In genomic region chr17:69265759-69266463, GRCm38 (mm10) we compare ENCODE assay signal across 14 mouse cellular contexts.
DNase-seq lines count a peak whose midpoint lies in the region; ATAC-seq lines count a peak whose summit lies in the region.
"Had no signal": no experiment of that assay in that cellular context is flagged by ENCODE, and none has a peak within 500 bp of the region (broad histone marks: within the 10 kb centered on the region; RNA-seq: fewer than 3 reads in every experiment).

No protein-coding gene starts in this region.

- H3K36me3 ChIP-seq in heart, embryonic 10.5 days, result peaks cover 26% of the 10 kb centered on the region
- H3K36me3 ChIP-seq in kidney, embryonic 14.5 days (ENCODE audit: control insufficient read depth, insufficient read depth, low read length), result peaks cover 3% of the 10 kb centered on the region; the same call in 1 of the 2 replicates
- H3K36me3 ChIP-seq: midbrain, embryonic 15.5 days had no signal

- peak overlapping the region; percentile 52; the same call in 1 of the 2 replicates for H3K27ac ChIP-seq in heart, embryonic 10.5 days
- no peak overlapping the region for H3K27ac ChIP-seq in kidney, embryonic 14.5 days (ENCODE audit: low read depth, low read length)
- H3K27ac ChIP-seq: embryonic facial prominence, embryonic 15.5 days; layer of hippocampus, adult 2 months; limb, embryonic 12.5 days; midbrain, embryonic 15.5 days had no signal

- 37% methylated on average over 17 of the region's 17 CpGs for WGBS in heart, embryonic 10.5 days
- WGBS in kidney, embryonic 14.5 days, result 42% methylated on average over 15 of the region's 17 CpGs

- H3K9me3 ChIP-seq in heart, embryonic 10.5 days, result no peaks in the 10 kb centered on the region
- no peaks in the 10 kb centered on the region for H3K9me3 ChIP-seq in kidney, embryonic 14.5 days (ENCODE audit: control insufficient read depth, low read length)
- H3K9me3 ChIP-seq: embryonic facial prominence, embryonic 15.5 days; heart, embryonic 13.5 days; limb, embryonic 12.5 days; midbrain, embryonic 15.5 days had no signal

- H3K9ac ChIP-seq in kidney, embryonic 14.5 days (ENCODE audit: low read depth, low read length), result no peak overlapping the region
- H3K9ac ChIP-seq: embryonic facial prominence, embryonic 15.5 days; limb, embryonic 12.5 days; midbrain, embryonic 15.5 days had no signal

- H3K27me3 ChIP-seq in heart, embryonic 10.5 days (ENCODE audit: insufficient read depth, poor library complexity, severe bottlenecking), result no peaks in the 10 kb centered on the region
- H3K27me3 ChIP-seq in kidney, embryonic 14.5 days (ENCODE audit: control insufficient read depth, insufficient read depth, low read length), result no peaks in the 10 kb centered on the region
- H3K27me3 ChIP-seq: embryonic facial prominence, embryonic 15.5 days; heart, embryonic 13.5 days; limb, embryonic 12.5 days; midbrain, embryonic 15.5 days had no signal

- H3K4me1 ChIP-seq in heart, embryonic 10.5 days, result peaks cover 33% of the 10 kb centered on the region
- no peaks in the 10 kb centered on the region for H3K4me1 ChIP-seq in kidney, embryonic 14.5 days (ENCODE audit: control insufficient read depth, insufficient read depth, low read length)
- H3K4me1 ChIP-seq: limb, embryonic 12.5 days had no signal

- no peak; the same call in 1 of the 2 replicates for ATAC-seq in kidney, embryonic 14.5 days (ENCODE audit: low FRiP score, low TSS enrichment)
- ATAC-seq: inflammation-experienced regulatory T-cells, adult 6 months; midbrain, embryonic 15.5 days had no signal

- no peak overlapping the region for H3K4me3 ChIP-seq in heart, embryonic 10.5 days
- no peak overlapping the region for H3K4me3 ChIP-seq in kidney, embryonic 14.5 days (ENCODE audit: low read length)
- H3K4me3 ChIP-seq: embryonic facial prominence, embryonic 15.5 days; heart, embryonic 13.5 days; layer of hippocampus, adult 2 months; limb, embryonic 12.5 days; midbrain, embryonic 15.5 days had no signal

- no peak for DNase-seq in heart, embryonic 10.5 days (ENCODE audit: low spot score)
- no peak for DNase-seq in heart, adult 18-20 months
- DNase-seq in ES-CJ7 (ENCODE audit: low read depth, low spot score), result peak; percentile 25
- peak; percentile 24 to 32 for DNase-seq in cerebellum, postnatal 10 days
- DNase-seq in lung, postnatal 25 days (ENCODE audit: low spot score), result peak; percentile 4
- DNase-seq in thymus, adult 18-20 months, result no peak
- DNase-seq in urinary bladder, adult 2 months (ENCODE audit: low spot score), result no peak

- H3K4me2 ChIP-seq in kidney, embryonic 14.5 days (replicated peaks; ENCODE audit: low read depth, low read length), result no peak overlapping the region
- H3K4me2 ChIP-seq: embryonic facial prominence, embryonic 15.5 days; heart, embryonic 13.5 days; limb, embryonic 12.5 days; midbrain, embryonic 15.5 days had no signal

Comparison
In these comparisons a context has a peak if more than half of its experiments do, and no peak if none do; other contexts are left out.
1. DNase-seq: peak in ES-CJ7 (single experiment), cerebellum, postnatal 10 days (2 of 2) and lung, postnatal 25 days (single experiment); none in heart, embryonic 10.5 days (single experiment), heart, adult 18-20 months (0 of 2), thymus, adult 18-20 months (0 of 2) and urinary bladder, adult 2 months (single experiment).